Mouse (Mus musculus) liver, postnatal 0 days (tissue): ENCODE results near the gene Med26.

Source experiments
- CTCF ChIP-seq: sonication (generic); IDR thresholded peaks from 2 replicates; pipeline ENCODE4 v1.5.1; 2016; ENCODE audit warnings: antibody characterized with exemption, low read depth
- EP300 ChIP-seq: IDR thresholded peaks from 2 replicates; pipeline ENCODE4 v1.6.1; 2016; ENCODE audit warnings: antibody characterized with exemption, low read depth, mild to moderate bottlenecking

DNA sequence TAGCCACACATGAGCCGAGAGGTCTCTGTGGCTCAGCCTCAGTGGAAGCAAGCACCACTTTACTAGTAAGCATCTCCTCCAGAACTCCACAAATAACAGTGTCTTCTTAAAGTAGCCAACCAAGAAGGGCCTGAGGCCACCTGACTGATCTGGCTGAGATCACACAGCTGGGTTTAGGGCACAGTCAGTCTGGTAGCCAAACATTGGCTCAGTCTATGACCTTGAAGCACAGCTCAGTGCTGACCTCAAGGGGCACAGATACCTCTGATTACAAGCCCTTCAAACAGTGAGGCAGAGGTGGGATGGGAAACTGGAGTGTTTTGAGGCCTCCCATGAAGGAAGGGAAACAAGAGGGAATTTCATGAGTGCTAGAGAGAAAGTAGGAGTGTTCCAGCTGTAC, 35.4 kb downstream of the Med26 start:
- TF ChIP-seq CTCF, result no peak
- TF ChIP-seq EP300, result no peak
